Mouse (Mus musculus) limb, embryonic 11.5 days (tissue): ENCODE data around the gene Olfr556. TPM values are rescaled to one million over a fixed set of nuclear protein-coding genes. Genes with fewer than 3 reads are reported as not detected.
"Not testable (repeated sequence)": the region's sequence is repeated elsewhere in the genome, so short reads cannot be mapped to it uniquely, and the experiment has no call there.

Experiments
- ATAC-seq: fragments of 200-750 bp; cut with Nextera tagmentation; 2 replicates; pipeline ENCODE4 v1.8.0; 2017; ENCODE audit warnings: low read depth; ENCODE audit not compliant: insufficient number of reproducible peaks, low FRiP score, low TSS enrichment
- DNase-seq: peaks from one replicate; pipeline ENCODE4 v3.0.0-alpha.2; 2015; ENCODE audit warnings: low spot score
- H3K27ac ChIP-seq: fragments of 300-500 bp; sonication (generic); replicated peaks from 2 replicates; pipeline ENCODE4 v1.5.1; 2014; ENCODE audit warnings: low read depth, mild to moderate bottlenecking, low read length
- H3K27me3 ChIP-seq: fragments of 300-500 bp; sonication (generic); 2 replicates; pipeline ENCODE4 v1.6.1; 2014; ENCODE audit warnings: mild to moderate bottlenecking, low read length, mixed read lengths; ENCODE audit not compliant: control insufficient read depth, insufficient read depth
- H3K36me3 ChIP-seq: fragments of 300-500 bp; sonication (generic); 2 replicates; pipeline ENCODE4 v1.6.1; 2014; ENCODE audit warnings: mild to moderate bottlenecking, low read length, moderate library complexity, mixed read lengths; ENCODE audit not compliant: control insufficient read depth, insufficient read depth
- H3K4me1 ChIP-seq: fragments of 300-500 bp; sonication (generic); 2 replicates; pipeline ENCODE4 v1.6.1; 2014; ENCODE audit warnings: low read length, mixed read lengths; ENCODE audit not compliant: control insufficient read depth, insufficient read depth
- H3K4me2 ChIP-seq: fragments of 300-500 bp; sonication (generic); 2 replicates; pipeline ENCODE4 v1.6.1; 2014; ENCODE audit warnings: low read depth, mild to moderate bottlenecking, moderate library complexity; ENCODE audit not compliant: severe bottlenecking
- H3K4me3 ChIP-seq: fragments of 300-500 bp; sonication (generic); 2 replicates; pipeline ENCODE4 v1.5.1; 2014; ENCODE audit warnings: low read depth, low read length
- H3K9ac ChIP-seq: fragments of 300-500 bp; sonication (generic); 2 replicates; pipeline ENCODE4 v1.6.1; 2014; ENCODE audit warnings: mild to moderate bottlenecking, low read length
- H3K9me3 ChIP-seq: fragments of 300-500 bp; sonication (generic); 2 replicates; pipeline ENCODE4 v1.6.1; 2016; ENCODE audit warnings: low read length; ENCODE audit not compliant: control insufficient read depth
- WGBS: fragments of 180-500 bp; shearing (Covaris S2); extraction: QIAGEN DNeasy Blood & Tissue Kit; methylation state at CpG from one replicate; pipeline ENCODE4 v1.1.7; 2014; 5-methylcytosine and 5-hydroxymethylcytosine counted together
- polyA plus RNA-seq: library from polyadenylated mRNA; unstranded; fragments of >200 nt; fragmentation: Nextera tagmentation; extraction: Ambion mirVana; gene quantifications from 2 replicates; pipeline ENCODE4 v1.2.1, GENCODE M21; 2014

Olfr556 gene
- polyA plus RNA-seq, result not detected in 2 replicates

DNA sequence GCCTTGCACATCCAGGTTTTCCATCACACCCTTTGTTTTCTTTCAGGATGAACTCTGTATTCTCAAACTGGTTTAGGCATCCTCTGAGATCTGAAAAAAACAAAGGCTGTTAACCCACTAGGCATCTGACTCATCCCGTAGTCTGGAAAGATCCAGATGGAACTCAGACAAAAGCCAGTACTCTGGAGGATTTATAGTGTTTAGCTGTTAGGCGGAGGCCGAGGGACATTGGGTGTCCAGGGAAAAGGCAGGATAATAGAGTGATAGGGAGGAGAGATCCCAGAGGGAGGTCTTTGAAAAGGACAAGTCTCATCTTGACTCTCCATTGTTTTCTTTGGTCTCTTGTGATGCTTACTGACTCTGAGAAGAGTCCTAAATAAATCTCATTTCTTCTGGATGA is at the start of gene Olfr556:
Gene Olfr556 (plus strand): TSS at position 301 of the 400 bp plus-strand sequence.
- Histone ChIP-seq H3K4me1 (no peaks in the 10 kb centered on the region), H3K9ac (no peak within 1 kb of the TSS), H3K4me3 (no peak within 1 kb of the TSS), H3K36me3 (no peaks in the 10 kb centered on the region), H3K9me3 (no peaks in the 10 kb centered on the region; the same call in 1 of the 2 replicates), H3K4me2 (no peak within 1 kb of the TSS), H3K27me3 (no peaks in the 10 kb centered on the region), H3K27ac (no peak within 1 kb of the TSS)
- ATAC-seq (no peak), DNase-seq (no peak)
- 64% methylated on average over 3 of the region's 3 CpGs for WGBS

DNA sequence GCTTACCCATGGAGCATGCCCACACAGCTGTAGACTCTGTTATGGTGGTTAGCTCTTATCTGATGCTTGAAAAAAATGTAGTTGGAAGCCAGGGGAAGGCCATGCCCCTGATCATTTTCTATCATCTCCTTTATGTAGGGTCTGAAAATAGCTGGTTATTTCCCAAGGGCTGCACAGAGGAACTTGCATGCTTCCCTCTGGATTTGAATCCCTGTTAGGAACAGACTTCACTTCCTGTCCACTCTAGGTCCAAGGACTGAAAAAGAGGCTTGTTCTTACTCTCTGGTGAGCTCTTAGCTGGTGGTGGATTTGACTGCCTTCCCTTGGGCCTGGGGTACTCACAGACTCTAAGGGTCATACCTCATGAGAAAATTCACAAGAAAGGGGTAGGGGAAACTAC is 46.6 kb upstream of the Olfr556 start, which contains the start of gene Olfr553:
Gene Olfr553 (minus strand): TSS at position 101 of the 400 bp plus-strand sequence.
- no peak for ATAC-seq
- DNase-seq, result no peak
- no peak within 1 kb of the TSS for H3K4me2 ChIP-seq
- no peak within 1 kb of the TSS for H3K9ac ChIP-seq
- H3K27me3 ChIP-seq, result no peaks in the 10 kb centered on the region
- no peak within 1 kb of the TSS for H3K27ac ChIP-seq
- no peaks in the 10 kb centered on the region for H3K4me1 ChIP-seq
- H3K36me3 ChIP-seq, result no peaks in the 10 kb centered on the region
- no peak within 1 kb of the TSS for H3K4me3 ChIP-seq
- no peaks in the 10 kb centered on the region for H3K9me3 ChIP-seq

DNA sequence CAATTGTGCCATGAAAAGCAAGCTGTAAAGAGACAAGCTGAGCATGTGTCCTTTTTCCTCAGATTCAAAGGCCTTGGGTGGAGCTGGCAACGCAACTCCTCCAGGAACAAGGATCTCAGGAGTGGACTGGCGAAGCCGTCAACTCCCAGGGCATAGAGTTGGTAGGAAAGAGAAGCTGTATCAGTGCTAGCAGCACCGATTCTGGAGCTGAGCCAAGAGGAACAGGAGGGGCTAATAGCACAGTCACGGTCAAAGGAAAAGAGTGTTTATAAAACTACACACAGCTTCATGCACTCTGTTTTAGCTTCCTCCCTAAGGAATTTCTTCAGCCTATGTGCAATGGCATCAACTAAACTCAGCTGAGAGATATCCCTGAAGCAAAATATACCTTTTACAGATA is 45.1 kb upstream of the Olfr556 start:
- whole genome bisulfite sequencing, result 87% methylated on average over 5 of the region's 5 CpGs
- no peak overlapping the region for H3K27ac ChIP-seq
- H3K4me2 ChIP-seq, result no peak overlapping the region
- ATAC-seq, result no peak
- no peaks in the 10 kb centered on the region for H3K9me3 ChIP-seq
- H3K4me1 ChIP-seq, result no peaks in the 10 kb centered on the region
- no peak overlapping the region for H3K9ac ChIP-seq
- no peaks in the 10 kb centered on the region for H3K36me3 ChIP-seq
- no peak overlapping the region for H3K4me3 ChIP-seq
- DNase-seq, result no peak
- no peaks in the 10 kb centered on the region for H3K27me3 ChIP-seq

DNA sequence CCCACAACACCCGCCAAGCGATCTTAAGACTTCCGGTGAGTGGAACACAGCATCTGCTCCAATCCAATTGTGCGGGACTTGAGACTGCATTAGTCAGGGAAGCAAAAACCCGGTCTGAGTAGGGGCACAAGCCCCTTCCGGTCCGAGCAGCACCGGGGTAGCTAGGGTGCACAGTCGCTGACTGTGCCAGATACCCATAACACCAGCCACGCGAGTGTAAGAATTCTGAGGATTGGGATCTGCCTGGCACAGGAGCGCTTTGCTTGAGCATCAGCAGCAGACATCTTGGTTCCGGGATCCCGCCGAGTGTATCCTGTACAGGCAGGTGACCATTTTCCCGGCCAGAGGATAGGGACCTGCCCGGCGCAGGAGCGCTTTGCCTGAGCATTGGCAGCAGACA is 44.3 kb upstream of the Olfr556 start:
- not testable (repeated sequence) for H3K36me3 ChIP-seq, H3K4me2 ChIP-seq, DNase-seq, H3K9me3 ChIP-seq, H3K27me3 ChIP-seq, H3K4me3 ChIP-seq, H3K9ac ChIP-seq, H3K27ac ChIP-seq, H3K4me1 ChIP-seq, ATAC-seq
- WGBS, result 85% methylated on average over 16 of the region's 19 CpGs

DNA sequence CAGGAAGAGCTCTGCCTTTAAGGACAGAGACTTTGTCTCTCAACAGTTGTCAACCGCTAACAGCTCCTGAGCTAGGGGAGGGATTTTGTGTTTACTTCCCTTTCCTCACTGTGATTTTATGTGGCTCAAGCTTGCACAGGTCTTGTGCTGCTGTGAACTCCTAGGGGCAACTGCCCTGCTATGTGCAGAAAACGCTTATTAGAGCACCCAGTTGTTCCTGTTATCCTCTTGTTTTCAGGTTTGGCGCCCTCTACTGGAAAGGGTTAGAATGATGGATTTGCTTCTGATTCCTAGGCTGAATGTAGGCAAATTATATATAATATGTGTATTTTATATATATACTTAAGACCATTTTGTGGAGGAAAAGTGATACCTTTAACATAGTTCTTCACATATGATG is 28.0 kb upstream of the Olfr556 start:
- H3K4me2 ChIP-seq, result no peak overlapping the region
- H3K9ac ChIP-seq, result no peak overlapping the region
- H3K9me3 ChIP-seq, result no peaks in the 10 kb centered on the region
- no peak overlapping the region for H3K4me3 ChIP-seq
- ATAC-seq (no peak), DNase-seq (peak; percentile 25)
- WGBS, result 32% methylated on average over 3 of the region's 3 CpGs
- no peaks in the 10 kb centered on the region for H3K27me3 ChIP-seq
- no peaks in the 10 kb centered on the region for H3K36me3 ChIP-seq
- H3K4me1 ChIP-seq, result no peaks in the 10 kb centered on the region
- H3K27ac ChIP-seq, result no peak overlapping the region

DNA sequence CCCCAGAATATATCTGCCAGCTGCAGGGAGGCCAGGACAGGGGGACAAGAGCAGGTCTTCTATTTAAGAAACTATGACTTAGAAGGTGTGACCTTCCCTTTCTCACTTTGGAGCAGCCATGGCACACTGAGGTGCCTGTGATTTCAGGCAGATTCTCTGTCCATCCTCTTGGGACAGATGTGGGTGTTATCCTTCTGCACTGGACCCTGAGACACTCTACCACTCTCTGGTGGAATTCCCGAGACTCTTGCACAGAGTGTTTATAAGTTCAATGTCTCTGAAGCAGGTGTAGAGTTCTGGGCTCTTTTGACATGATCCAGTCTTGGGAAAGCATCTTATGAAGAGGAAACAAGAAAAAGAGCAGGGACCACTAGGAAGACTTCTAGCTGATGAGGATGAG is 26.6 kb upstream of the Olfr556 start, which contains the start of gene Olfr554:
Gene Olfr554 (plus strand): TSS at position 301 of the 400 bp plus-strand sequence.
- Histone ChIP-seq H3K9me3 (no peaks in the 10 kb centered on the region), H3K36me3 (no peaks in the 10 kb centered on the region), H3K4me2 (no peak within 1 kb of the TSS), H3K9ac (no peak within 1 kb of the TSS), H3K27me3 (no peaks in the 10 kb centered on the region), H3K4me3 (no peak within 1 kb of the TSS), H3K27ac (no peak within 1 kb of the TSS), H3K4me1 (no peaks in the 10 kb centered on the region)
- 78% methylated on average over 1 of the region's 1 CpGs for WGBS
- ATAC-seq (no peak), DNase-seq (no peak)

DNA sequence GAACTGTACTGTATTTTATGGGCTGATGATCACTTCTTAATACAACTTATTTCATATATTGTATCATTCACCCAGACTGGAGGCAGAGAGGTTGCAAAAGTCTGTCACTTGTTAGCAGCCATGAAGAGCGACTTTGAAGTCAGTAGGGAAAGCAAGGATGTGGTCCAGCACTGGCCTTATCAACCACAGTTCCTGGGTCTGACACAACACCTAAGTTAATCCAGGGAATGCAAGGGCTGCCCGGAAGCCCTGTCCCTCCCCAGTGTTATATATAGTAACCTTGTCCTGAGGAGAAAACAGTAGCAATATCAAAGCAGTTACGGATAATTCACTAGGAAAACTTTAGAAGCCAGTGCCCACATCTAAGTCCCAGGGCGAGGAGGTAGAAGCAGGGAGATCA is 19.8 kb upstream of the Olfr556 start:
- H3K4me1 ChIP-seq, H3K27ac ChIP-seq, H3K36me3 ChIP-seq, H3K4me2 ChIP-seq, H3K9me3 ChIP-seq, ATAC-seq, H3K9ac ChIP-seq, H3K27me3 ChIP-seq, DNase-seq, H3K4me3 ChIP-seq: not testable (repeated sequence)
- WGBS, result 80% methylated on average over 3 of the region's 4 CpGs

DNA sequence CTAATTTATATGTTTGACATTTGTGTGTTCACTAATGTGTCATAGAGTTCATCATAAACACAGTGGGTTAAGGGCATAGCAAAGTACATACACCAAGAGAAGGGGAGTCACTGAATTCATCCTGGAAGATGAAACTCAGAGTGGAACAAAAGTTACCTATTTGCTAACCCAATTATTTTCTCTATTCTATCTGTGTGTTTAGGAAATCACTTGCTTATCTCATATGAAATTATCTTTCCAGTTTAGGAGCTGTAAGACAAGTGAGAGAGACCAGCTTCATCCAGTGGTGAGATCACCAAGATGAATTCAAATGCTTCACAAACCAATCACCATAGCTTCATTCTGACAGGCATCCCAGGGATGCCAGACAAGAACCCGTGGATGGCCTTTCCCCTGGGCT is 6.2 kb upstream of the Olfr556 start, which contains the start of gene Olfr555:
Gene Olfr555 (plus strand): TSS at position 301 of the 400 bp plus-strand sequence.
- Histone ChIP-seq H3K27me3 (no peaks in the 10 kb centered on the region), H3K4me2 (no peak within 1 kb of the TSS), H3K36me3 (no peaks in the 10 kb centered on the region), H3K9ac (no peak within 1 kb of the TSS), H3K4me3 (no peak within 1 kb of the TSS), H3K27ac (no peak within 1 kb of the TSS), H3K9me3 (no peaks in the 10 kb centered on the region; the same call in 1 of the 2 replicates), H3K4me1 (no peaks in the 10 kb centered on the region)
- DNase-seq (no peak), ATAC-seq (no peak)
- 83% methylated on average over 1 of the region's 1 CpGs for WGBS

DNA sequence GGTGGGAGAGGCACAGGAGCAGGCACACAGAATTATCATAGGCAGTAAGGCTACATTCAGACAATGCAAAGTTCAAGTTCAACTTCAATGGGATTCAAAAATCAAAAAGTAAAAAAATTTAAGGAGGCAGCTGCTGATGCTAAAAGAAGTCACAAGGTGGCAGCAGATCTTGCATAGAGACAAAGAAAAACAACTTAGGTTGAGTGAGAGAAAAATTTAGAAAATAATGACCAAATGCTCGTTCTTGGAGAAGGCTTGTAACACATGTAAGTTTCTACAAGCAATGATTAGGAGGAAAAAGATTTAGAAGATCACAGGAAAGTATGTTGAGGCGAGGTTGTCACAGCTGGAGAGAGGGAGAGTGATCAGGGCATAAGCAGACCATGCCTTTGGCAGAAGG is 679 bp downstream of the Olfr556 start:
- WGBS, result 51% methylated on average over 2 of the region's 2 CpGs

More for the DNA sequence above, 679 bp downstream of the Olfr556 start:
- Histone ChIP-seq H3K9me3 (no peaks in the 10 kb centered on the region; the same call in 1 of the 2 replicates), H3K27ac (no peak overlapping the region), H3K9ac (no peak overlapping the region), H3K4me3 (no peak overlapping the region), H3K4me2 (no peak overlapping the region), H3K4me1 (no peaks in the 10 kb centered on the region), H3K36me3 (no peaks in the 10 kb centered on the region), H3K27me3 (no peaks in the 10 kb centered on the region)
- ATAC-seq, result no peak
- DNase-seq, result no peak
